Mouse (Mus musculus) brown adipose tissue, adult 24 weeks (tissue): ENCODE measurements around the gene Mcf2l. TPM values are rescaled to one million over a fixed set of nuclear protein-coding genes. Genes with fewer than 3 reads are reported as not detected.
A peak's percentile ranks its signal among the peaks of the same experiment; 100 is the strongest.

Experiments used
- H3K27ac ChIP-seq: fragments of 200-500 bp; replicated peaks from 2 replicates; pipeline ENCODE4 v1.5.1; 2012; ENCODE audit warnings: low read depth, mild to moderate bottlenecking, low read length
- H3K4me1 ChIP-seq: fragments of 200-500 bp; 2 replicates; pipeline ENCODE4 v1.6.1; 2012; ENCODE audit warnings: low read length, mixed read lengths; ENCODE audit not compliant: control insufficient read depth, insufficient read depth, insufficient read length
- H3K4me3 ChIP-seq: fragments of 200-500 bp; 2 replicates; pipeline ENCODE4 v1.5.1; 2012; ENCODE audit warnings: low read depth, mild to moderate bottlenecking, low read length, moderate library complexity; ENCODE audit not compliant: insufficient read depth
- polyA plus RNA-seq: library from polyadenylated mRNA; stranded (reverse); fragments of >200 nt; gene quantifications from 2 replicates; pipeline ENCODE4 v1.2.4, GENCODE M21; 2012; ENCODE audit not compliant: missing spikeins, insufficient read depth, insufficient read length

Gene Mcf2l
- polyA plus RNA-seq, 1 experiment = 7.2 TPM

- H3K27ac ChIP-seq = no peak overlapping the region
- H3K4me3 ChIP-seq = no peak overlapping the region
- peaks cover 7% of the 10 kb centered on the region for H3K4me1 ChIP-seq
Observed at GRCm38 (mm10) chr8:12892882-12893446, 19.4 kb downstream of the Mcf2l start.

DNA sequence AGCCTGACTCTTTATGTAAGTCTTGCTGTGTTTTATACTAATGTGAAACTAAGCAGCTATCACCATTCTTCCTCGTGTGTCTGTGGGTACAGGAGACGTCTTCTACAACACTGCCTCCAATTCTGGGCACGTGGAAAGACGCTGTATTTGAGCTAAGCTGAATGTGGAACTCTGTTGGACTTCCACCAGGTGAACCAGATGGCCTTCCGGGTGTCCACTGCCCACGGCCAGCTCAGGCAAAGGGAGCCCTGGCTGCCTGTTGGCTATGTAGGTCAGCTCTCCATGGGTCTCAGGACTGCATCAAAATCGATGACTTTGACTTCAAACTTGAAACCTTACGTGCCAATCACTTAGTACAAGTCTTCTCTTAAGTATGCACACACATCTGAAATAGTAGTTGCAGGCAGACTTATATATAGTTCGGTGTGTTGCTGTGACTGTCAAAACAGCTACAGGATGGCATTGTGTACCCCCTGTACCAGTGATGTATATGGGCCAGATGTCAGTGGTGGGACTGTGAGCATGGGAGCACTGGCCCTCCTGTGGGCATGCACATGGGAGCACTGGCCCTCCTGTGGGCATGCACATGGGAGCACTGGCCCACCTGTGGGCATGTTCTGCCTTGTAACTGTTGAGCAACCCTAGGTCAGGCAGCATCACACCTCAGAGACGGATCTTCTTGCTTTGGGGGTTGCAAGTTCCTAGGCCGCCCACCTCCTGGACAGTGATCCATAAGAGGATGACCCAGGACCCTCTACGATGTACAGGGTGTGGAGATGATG lies 20.4 kb downstream of the Mcf2l start:
- Histone ChIP-seq H3K27ac (no peak overlapping the region), H3K4me1 (peaks cover 9% of the 10 kb centered on the region), H3K4me3 (no peak overlapping the region)

DNA sequence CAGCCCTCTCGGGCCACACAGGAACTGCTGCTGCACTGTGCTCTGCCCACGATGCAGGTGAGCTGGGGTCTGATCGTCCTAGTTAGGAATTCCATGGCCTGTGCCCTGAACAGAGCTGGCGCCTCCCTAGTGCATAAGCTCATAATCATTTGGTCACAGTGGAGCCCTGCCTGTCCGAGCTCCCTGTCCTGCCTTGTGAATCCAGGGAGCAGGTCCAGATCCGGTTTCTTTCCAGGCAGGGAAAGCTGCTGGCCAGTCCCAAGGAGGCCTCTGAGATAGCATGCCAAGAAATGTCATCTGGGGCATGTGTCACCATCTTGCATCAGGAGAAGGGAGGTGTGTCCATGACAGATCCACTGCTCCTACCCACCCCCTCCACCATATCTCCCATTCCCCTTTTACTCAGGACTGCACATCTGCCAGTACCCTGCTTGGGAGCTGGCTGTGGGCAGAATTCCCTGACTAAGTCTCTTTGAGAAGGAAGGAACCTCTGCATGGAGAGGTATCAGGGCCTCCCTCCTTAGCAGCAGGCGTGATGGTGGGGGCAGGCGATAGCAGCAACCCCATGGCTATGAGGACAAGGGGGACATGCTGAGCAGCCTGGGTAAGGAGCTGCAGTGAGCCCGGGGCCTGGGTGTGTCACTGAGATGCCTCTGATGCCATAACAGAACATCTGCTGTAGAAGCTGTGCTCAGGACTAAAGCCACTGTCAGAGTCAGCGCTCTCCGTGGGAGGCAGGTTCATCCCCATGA lies 21.4 kb downstream of the Mcf2l start:
- no peak overlapping the region for H3K4me3 ChIP-seq
- no peak overlapping the region for H3K27ac ChIP-seq
- H3K4me1 ChIP-seq = peaks cover 16% of the 10 kb centered on the region

DNA sequence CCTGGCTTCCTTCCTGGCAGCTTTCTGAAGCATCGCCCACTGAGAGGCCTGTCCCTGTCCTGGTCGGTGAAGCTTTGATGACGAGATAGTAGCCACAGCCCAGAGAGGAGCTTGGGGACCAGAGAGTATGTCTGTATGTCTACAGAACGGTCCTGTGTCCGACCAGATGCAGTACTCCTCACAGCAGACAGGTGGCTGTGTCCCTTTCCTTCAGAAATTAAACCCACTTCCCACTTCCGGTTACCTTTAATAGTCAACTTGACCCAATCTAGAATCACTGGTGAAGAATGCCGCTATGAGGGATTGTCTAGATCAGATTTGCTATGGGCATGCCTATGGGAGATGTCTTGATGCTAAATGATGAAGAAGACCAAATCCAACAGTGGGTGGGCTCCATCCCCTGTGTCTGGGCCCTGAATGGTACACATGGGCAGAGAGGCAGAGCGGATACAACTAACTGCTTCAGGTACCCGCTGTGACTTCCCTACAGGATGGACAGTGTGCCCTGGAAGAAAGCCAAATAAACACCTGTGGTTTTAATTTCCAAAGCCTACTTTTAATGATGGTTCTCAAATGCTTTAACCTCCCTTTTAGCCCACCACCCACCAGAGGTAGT lies 22.0 kb downstream of the Mcf2l start:
- no peak overlapping the region for H3K4me3 ChIP-seq

DNA sequence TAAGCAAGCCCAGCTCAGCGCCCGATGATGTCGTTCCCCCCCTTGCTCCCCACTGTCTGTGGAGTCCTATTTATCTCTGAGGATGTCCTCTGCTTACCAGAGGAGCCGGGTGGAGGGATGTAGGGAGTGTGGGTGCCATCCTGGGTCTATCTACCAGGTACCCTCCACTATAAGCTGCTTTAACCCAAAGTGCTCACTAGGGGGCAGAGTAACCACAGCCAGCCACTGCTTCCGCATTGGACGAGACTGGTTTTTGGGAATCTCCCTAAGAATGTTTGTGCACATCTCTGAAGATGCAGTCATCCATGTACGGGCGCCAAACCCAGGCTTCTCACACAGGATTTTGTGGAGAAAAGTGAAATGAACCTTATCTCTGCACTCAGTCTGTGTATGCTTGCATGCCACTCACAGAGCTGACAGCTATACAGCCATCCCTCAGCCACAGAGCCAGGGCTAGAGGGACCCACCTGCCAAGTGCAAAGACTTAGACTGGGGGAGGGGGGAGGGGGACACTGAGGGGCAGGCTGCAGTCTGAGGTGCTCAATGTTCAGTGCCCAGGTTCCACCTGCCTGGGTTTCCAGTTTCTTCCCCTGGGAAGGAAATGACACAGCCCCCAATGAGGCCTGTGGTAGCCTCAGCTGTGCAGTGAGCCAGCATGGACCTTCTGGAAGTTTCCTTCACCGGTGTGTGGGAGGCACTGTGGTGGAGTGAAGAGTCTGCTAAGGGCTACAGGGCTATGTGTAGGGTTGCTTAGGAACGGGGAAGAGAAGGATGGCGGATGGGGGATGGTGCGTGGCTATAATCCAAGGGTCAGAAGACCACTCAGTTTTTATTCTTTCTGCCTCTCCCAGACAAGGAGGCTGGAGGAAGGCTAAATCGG lies 23.1 kb downstream of the Mcf2l start:
- Histone ChIP-seq H3K4me3 (peak overlapping the region; percentile 43; the same call in 1 of the 2 replicates), H3K27ac (peak overlapping the region; percentile 99), H3K4me1 (peaks cover 16% of the 10 kb centered on the region)

More for the DNA sequence above, 22.0 kb downstream of the Mcf2l start:
- H3K4me1 ChIP-seq = peaks cover 16% of the 10 kb centered on the region
- no peak overlapping the region for H3K27ac ChIP-seq

DNA sequence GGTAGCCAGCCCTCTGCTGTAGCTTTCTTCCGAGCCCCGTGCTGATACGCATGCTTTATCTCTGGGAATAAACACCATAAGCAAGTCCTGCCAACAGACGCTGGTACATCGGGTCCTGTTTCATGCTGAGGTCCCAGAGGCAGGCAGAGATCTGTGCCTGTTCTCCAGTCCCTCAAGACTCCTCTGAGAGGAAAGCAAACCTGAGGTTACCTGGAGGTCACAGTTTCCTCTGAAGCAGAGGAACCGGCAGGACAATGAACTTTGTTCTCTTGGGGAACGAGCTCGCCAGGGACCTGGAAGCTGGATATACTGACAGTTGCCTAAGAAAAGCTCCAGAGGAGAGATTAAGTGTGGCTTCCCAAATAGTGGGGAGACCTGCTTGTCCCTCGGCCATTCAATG lies 24.2 kb downstream of the Mcf2l start:
- peaks cover 20% of the 10 kb centered on the region for H3K4me1 ChIP-seq
- peak overlapping the region; percentile 99 for H3K27ac ChIP-seq
- peak overlapping the region; percentile 43 for H3K4me3 ChIP-seq

GRCm38 (mm10) chr8:12903790-12904415 lies 30.3 kb downstream of the Mcf2l start:
- peak overlapping the region; percentile 97 for H3K27ac ChIP-seq
- H3K4me3 ChIP-seq = no peak overlapping the region
- H3K4me1 ChIP-seq = peaks cover 56% of the 10 kb centered on the region

- H3K27ac ChIP-seq = peak overlapping the region; percentile 97
- H3K4me1 ChIP-seq = peaks cover 49% of the 10 kb centered on the region
- H3K4me3 ChIP-seq = no peak overlapping the region
Observed at GRCm38 (mm10) chr8:12905122-12905521, 31.5 kb downstream of the Mcf2l start.

- no peak overlapping the region for H3K4me3 ChIP-seq
- peak overlapping the region; percentile 98 for H3K27ac ChIP-seq
- peaks cover 49% of the 10 kb centered on the region for H3K4me1 ChIP-seq
Observed at GRCm38 (mm10) chr8:12905599-12906321, 32.2 kb downstream of the Mcf2l start.

- no peak overlapping the region for H3K4me3 ChIP-seq
- peak overlapping the region; percentile 98 for H3K27ac ChIP-seq
- H3K4me1 ChIP-seq = peaks cover 49% of the 10 kb centered on the region
Observed at GRCm38 (mm10) chr8:12906597-12906996, 33.0 kb downstream of the Mcf2l start.

DNA sequence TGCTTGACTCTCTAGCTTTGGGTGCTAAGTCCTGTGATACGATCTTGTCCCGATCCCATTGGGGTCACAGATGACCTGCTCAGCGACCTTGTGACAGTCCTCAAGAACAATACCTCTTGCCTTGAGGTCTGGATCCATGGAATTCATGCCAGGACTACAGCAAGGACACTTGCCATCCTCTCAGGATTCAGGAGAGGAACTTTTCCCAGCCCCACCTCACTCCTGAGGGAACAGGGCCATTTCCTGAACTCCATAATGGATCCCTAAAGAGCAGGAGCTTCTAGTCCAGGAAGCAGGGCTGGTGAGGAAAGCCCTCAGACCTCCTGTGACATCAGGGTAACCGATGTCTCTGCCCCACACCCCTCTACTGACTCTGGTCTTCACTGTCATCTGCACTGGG lies 34.1 kb downstream of the Mcf2l start:
- H3K27ac ChIP-seq = peak overlapping the region; percentile 98
- H3K4me3 ChIP-seq = no peak overlapping the region
- peaks cover 46% of the 10 kb centered on the region for H3K4me1 ChIP-seq

DNA sequence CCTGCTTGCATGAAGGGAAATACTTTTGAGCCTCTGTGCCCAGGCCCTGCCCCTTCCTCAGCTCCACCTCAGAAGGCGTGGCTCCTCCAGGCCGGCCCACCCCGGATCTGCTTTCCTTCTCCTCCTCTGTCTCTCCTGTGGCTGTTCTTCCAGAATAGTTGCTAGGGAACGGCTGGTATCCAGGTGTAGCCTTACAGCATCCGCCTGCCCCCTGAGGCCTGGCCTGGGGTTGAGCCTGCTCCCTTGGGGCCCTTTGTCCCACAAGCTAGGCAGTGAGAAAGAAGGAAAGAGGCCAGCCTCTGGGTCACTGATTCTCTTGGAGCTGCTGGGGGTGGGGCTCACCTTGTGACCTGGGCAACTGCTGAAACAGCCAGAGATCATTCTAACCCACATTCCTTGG lies 38.4 kb downstream of the Mcf2l start:
- H3K4me3 ChIP-seq = no peak overlapping the region
- H3K4me1 ChIP-seq = peaks cover 21% of the 10 kb centered on the region
- H3K27ac ChIP-seq = no peak overlapping the region

GRCm38 (mm10) chr8:12915187-12916006 lies 41.8 kb downstream of the Mcf2l start:
- Histone ChIP-seq H3K4me3 (no peak overlapping the region), H3K4me1 (peaks cover 15% of the 10 kb centered on the region), H3K27ac (no peak overlapping the region)
